Mouse (Mus musculus): ENCODE results near the gene Sugct.

DNA sequence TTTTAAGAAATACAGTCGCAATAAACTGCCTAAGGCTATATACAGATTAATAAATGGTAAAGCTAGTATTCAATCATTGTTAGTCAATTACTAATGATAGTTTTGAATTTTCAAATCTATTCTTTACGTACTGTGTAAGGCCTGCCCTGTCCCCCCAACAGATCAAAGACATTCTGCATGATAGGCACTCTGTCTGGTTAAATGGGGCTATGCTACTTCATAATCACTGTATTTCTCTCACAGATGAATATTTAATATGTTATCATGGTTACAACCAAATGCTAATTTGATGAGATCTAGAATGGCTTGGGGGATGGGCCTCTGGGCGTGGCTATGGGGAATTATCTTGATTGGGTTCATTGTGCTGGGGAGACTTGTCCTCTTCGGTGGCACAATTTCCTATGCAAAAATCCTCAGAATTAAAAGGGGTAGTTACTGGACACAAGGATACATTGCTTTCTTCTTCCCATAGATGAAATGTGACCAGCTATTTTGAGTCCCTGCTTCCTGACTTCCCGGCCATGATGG lies 13.5 kb upstream of the Sugct start:
- no peak for TF ChIP-seq GATA1 (IDR thresholded peaks at IDR 0.05; ENCODE audit: borderline replicate concordance, low read length)
- TF ChIP-seq FLI1 (IDR thresholded peaks at IDR 0.05; ENCODE audit: low read length), result no peak
